Mouse (Mus musculus) heart, postnatal 0 days (tissue): Measurements from ENCODE around the gene Tlr8.

Source experiments
- CTCF ChIP-seq: IDR thresholded peaks from 2 replicates; pipeline ENCODE4 v1.5.1; 2016; ENCODE audit warnings: antibody characterized with exemption, control low read depth, low read depth
- EP300 ChIP-seq: IDR thresholded peaks from 2 replicates; pipeline ENCODE4 v1.6.1; 2016; ENCODE audit warnings: antibody characterized with exemption, low read depth

DNA sequence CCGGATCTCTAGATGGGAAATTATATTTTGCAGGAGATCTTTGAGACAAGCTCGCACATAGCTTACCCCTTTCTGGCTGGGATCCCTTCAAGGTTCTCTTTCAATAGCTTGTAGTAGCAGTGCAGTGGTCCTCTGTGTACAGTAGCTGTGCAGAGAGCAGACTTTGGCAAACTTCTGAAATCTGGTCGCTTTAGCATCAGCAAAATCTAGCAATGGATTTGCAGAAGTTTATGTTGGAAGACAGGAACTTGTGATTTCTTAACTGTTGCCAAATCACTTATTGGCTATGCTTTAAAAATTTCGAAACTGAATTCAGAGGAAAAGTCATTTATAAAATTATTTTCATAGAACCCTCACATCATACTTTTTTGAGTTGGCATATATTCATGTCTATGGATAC is at the start of gene Tlr8:
- no peak for TF ChIP-seq CTCF
- TF ChIP-seq EP300, result no peak
